Mouse (Mus musculus) limb, embryonic 10.5 days (tissue): ENCODE results near the gene Spint3. TPM values are rescaled to one million over a fixed set of nuclear protein-coding genes. Genes with fewer than 3 reads are reported as not detected.

Experiments
- DNase-seq: peaks from one replicate; pipeline ENCODE4 v3.0.0-alpha.2; 2017; ENCODE audit warnings: low spot score
- H3K27ac ChIP-seq: fragments of 300-500 bp; sonication (generic); 2 replicates; pipeline ENCODE4 v1.5.1; 2016; ENCODE audit warnings: mild to moderate bottlenecking
- H3K27me3 ChIP-seq: fragments of 300-500 bp; sonication (generic); 2 replicates; pipeline ENCODE4 v1.6.1; 2016; ENCODE audit warnings: low read depth, mild to moderate bottlenecking; ENCODE audit not compliant: poor library complexity, severe bottlenecking
- H3K36me3 ChIP-seq: fragments of 300-500 bp; sonication (generic); 2 replicates; pipeline ENCODE4 v1.6.1; 2016; ENCODE audit warnings: mild to moderate bottlenecking, moderate library complexity
- H3K4me1 ChIP-seq: fragments of 300-500 bp; sonication (generic); 2 replicates; pipeline ENCODE4 v1.6.1; 2016
- H3K4me3 ChIP-seq: fragments of 300-500 bp; sonication (generic); 2 replicates; pipeline ENCODE4 v1.5.1; 2016; ENCODE audit warnings: mild to moderate bottlenecking, moderate library complexity
- H3K9me3 ChIP-seq: fragments of 300-500 bp; sonication (generic); replicated peaks from 2 replicates; pipeline ENCODE4 v1.6.1; 2016; ENCODE audit warnings: mild to moderate bottlenecking
- WGBS: fragments of 180-500 bp; shearing (Covaris S2); methylation state at CpG from one replicate; pipeline ENCODE4 v1.1.7; 2016; 5-methylcytosine and 5-hydroxymethylcytosine counted together
- polyA plus RNA-seq: library from polyadenylated mRNA; unstranded; fragments of >200 nt; fragmentation: Nextera tagmentation; extraction: Ambion mirVana; gene quantifications from 2 replicates; pipeline ENCODE4 v1.2.1, GENCODE M21; 2016

The Spint3 gene
- polyA plus RNA-seq, 1 experiment from 2014 or later = not detected

DNA sequence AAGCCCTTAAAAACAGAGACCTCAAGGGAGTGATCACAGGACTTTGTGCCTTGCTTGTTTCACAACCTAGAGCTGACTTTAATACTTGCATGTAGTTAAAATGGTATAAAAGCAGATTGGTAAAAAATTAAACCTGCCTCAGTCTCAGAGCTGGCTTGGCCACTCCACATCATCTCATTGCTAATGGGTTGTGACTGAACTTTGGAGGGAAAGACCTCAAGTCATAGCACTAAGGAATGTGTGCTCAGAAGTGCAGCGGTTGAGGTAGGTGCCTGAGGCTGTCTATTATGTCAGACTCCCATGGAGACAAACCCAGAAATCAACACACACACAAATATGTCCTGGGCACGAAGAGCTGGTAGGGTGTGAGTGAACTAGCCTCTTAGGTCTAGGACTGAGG, 29.5 kb downstream of the Spint3 start:
- WGBS = 71% methylated on average over 2 of the region's 2 CpGs
- no peaks in the 10 kb centered on the region for H3K27me3 ChIP-seq
- H3K36me3 ChIP-seq = no peaks in the 10 kb centered on the region

DNA sequence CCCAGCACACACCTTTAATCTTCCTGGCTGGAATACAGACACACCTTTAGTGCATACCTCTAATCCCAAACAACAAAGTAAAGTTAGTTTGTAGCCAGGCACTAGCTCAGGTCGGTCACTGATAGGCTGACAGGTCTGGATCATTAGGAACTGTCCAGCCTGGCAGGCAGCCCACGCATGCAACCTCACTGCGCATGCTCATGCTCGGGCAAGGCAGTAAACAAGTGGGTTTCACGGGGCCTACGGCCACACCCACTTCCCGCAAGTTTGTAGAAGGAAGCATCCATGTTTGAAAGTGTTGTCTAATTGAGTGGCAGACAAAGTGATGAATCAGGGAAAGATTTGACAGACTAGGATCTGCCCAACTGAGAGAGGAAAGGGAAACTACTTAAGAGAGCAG, 30.7 kb downstream of the Spint3 start:
- DNase-seq = no peak
- WGBS = 89% methylated on average over 7 of the region's 7 CpGs
- H3K27me3 ChIP-seq = no peaks in the 10 kb centered on the region

More for the DNA sequence above, 29.5 kb downstream of the Spint3 start:
- H3K4me1 ChIP-seq = peaks cover 11% of the 10 kb centered on the region; the same call in 1 of the 2 replicates
- H3K27ac ChIP-seq = no peak overlapping the region
- H3K4me3 ChIP-seq = no peak overlapping the region
- no peaks in the 10 kb centered on the region for H3K9me3 ChIP-seq
- DNase-seq = no peak

DNA sequence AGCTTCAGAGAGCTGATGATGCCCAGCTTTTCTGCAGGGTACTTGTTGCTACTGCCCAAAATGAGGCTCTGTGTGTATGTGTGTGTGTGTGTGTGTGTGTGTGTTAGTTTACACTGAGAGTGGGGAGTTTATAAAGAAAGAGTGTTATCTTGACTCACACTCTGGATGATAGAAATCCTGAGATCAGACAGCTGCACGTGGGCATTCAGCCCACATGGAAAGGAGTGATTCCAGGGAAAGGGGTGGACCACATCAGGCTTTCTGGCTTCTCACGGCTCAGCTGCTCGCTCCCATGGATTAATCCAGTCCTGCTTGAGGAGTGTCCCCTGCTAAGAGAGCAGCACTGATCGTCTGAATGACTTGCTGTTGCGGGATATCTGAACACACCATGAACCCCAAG, 31.1 kb downstream of the Spint3 start:
- H3K4me3 ChIP-seq = no peak overlapping the region
- H3K36me3 ChIP-seq = no peaks in the 10 kb centered on the region
- DNase-seq = no peak
- H3K27me3 ChIP-seq = no peaks in the 10 kb centered on the region
- H3K4me1 ChIP-seq = peaks cover 11% of the 10 kb centered on the region; the same call in 1 of the 2 replicates
- no peak overlapping the region for H3K27ac ChIP-seq
- 80% methylated on average over 5 of the region's 5 CpGs for WGBS
- no peaks in the 10 kb centered on the region for H3K9me3 ChIP-seq

More for the DNA sequence above, 30.7 kb downstream of the Spint3 start:
- Histone ChIP-seq H3K9me3 (no peaks in the 10 kb centered on the region), H3K4me1 (peaks cover 11% of the 10 kb centered on the region; the same call in 1 of the 2 replicates), H3K27ac (no peak overlapping the region), H3K36me3 (no peaks in the 10 kb centered on the region), H3K4me3 (no peak overlapping the region)

DNA sequence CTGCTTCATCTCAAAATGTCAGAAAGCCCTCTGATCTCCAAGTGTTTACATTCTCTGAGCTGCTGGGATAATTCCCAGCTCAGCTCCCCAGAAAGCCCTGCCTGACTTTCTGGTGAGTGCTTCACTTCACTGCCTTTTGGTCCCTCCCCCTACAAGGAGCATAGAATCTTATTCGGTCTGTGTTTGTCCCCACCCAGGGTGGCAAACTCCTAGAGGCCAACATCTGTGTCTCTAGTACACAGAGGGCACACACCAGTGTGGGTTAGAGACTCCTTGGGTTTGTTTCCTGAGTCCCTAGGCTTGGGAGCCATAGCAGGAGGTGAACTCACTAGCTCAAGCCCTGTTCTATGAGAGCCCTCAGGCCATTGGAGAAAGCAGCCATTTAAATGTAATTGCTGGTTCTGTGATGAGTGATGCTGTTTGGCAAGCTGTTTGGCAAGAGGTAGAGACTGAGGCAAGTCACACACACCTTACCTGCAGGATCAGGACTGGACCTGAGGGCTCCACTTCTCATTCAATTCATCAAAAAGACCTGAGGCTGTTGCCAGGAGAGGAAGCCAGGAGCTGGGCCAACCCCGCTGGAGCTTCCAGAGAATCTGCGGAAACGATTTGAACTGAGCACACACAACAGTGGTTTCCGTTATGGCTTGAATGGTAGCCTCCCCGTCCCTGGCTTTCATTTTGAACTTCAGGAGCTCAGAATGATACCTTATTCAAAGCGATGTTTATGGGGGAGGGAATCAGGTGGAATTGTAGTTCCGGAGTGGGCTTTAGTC, 32.4 kb downstream of the Spint3 start:
- WGBS = 48% methylated on average over 8 of the region's 8 CpGs
- no peak for DNase-seq
- no peaks in the 10 kb centered on the region for H3K27me3 ChIP-seq
- no peak overlapping the region for H3K4me3 ChIP-seq
- peaks cover 11% of the 10 kb centered on the region; the same call in 1 of the 2 replicates for H3K4me1 ChIP-seq
- no peak overlapping the region for H3K27ac ChIP-seq
- no peaks in the 10 kb centered on the region for H3K9me3 ChIP-seq
- H3K36me3 ChIP-seq = no peaks in the 10 kb centered on the region

DNA sequence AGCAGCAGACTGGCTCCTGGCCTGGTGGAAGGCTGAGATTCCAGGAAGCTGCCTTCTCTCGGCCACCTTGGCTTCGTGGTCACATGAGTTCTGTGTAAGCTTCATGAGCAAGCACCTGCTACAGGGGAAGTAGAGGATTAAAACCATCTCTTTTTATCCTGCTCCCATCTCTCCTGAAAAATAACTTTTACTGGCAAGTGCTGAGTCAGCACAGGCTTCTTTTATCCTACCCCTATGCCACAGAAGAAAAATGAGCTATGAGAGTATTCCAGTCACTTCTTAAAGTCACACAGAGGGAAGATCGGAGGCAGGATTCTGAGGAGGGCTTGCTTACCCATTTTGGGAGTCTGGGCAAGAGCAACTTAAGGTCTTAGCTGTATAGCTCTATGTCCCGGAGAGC, 36.3 kb downstream of the Spint3 start:
- 87% methylated on average over 4 of the region's 4 CpGs for WGBS
- DNase-seq = no peak
- Histone ChIP-seq H3K27me3 (no peaks in the 10 kb centered on the region), H3K4me3 (no peak overlapping the region), H3K9me3 (no peaks in the 10 kb centered on the region), H3K36me3 (no peaks in the 10 kb centered on the region), H3K27ac (no peak overlapping the region), H3K4me1 (peaks cover 6% of the 10 kb centered on the region; the same call in 1 of the 2 replicates)

DNA sequence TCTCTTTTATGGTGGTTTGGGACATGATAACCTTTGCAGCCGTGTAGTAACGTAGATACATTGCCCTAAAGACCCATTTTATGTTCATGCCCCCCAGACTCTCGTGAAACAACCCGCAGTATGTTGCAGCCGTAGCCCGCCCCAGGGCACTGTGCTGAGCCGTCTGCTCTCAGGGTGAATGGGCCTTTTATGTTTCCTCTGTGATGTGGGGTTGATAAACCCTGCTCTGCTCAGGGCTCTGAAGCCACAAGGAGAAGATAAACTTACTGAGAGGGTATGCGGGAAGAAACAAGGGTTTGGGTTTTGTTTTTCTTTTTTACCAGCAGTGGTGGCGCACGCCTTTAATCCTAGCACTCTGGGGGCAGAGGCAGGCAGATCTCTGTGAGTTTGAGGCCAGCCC, 38.9 kb downstream of the Spint3 start:
- no peak overlapping the region for H3K4me3 ChIP-seq
- WGBS = 70% methylated on average over 10 of the region's 10 CpGs
- DNase-seq = no peak
- no peaks in the 10 kb centered on the region for H3K4me1 ChIP-seq
- no peaks in the 10 kb centered on the region for H3K36me3 ChIP-seq
- H3K27me3 ChIP-seq = no peaks in the 10 kb centered on the region
- H3K9me3 ChIP-seq = no peaks in the 10 kb centered on the region
- no peak overlapping the region for H3K27ac ChIP-seq

DNA sequence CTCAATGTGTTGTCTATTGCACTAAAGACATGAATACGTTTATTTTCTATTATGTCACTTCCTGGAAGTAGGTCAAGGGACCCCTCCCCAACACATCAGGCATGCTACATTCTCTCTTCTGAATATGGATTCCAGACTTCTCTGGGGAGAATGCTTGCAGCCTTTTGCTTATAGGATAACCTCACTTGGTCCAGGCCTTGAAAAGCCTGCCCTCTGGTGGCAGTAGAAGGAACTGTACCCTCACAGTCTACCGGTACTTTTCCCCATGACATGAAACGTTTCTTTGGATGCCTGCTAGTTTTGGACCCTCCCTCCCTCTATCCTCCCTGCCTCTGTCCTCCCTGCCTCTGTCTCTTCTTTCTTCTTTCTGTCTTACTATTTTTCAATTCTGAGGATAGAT, 42.1 kb downstream of the Spint3 start:
- H3K36me3 ChIP-seq = no peaks in the 10 kb centered on the region
- peak; percentile 84 for DNase-seq
- 5% methylated on average over 3 of the region's 3 CpGs for WGBS
- no peak overlapping the region for H3K4me3 ChIP-seq
- H3K4me1 ChIP-seq = no peaks in the 10 kb centered on the region
- H3K27ac ChIP-seq = no peak overlapping the region
- H3K9me3 ChIP-seq = peaks cover 2% of the 10 kb centered on the region; the same call in 1 of the 2 replicates
- no peaks in the 10 kb centered on the region for H3K27me3 ChIP-seq

DNA sequence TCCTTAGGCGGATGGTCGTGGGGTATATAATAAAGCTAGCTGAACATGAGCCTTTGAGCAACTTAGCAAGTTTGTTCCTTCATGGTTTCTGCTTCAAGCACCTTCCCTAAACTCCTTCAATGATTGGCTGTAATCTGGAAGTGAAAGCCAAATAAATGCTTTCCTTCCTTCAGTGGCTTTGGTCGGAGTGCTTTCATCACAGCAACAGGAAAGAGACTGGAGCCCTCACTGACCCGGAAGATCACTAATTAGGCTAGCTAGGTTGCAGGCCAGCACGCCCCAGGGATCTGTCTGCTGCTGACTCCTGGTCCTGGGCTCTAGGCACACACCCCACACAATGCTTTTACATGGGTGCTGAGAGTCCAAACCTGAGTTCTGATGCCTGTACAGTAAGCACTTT, 44.7 kb downstream of the Spint3 start:
- 62% methylated on average over 5 of the region's 5 CpGs for WGBS
- DNase-seq = no peak

DNA sequence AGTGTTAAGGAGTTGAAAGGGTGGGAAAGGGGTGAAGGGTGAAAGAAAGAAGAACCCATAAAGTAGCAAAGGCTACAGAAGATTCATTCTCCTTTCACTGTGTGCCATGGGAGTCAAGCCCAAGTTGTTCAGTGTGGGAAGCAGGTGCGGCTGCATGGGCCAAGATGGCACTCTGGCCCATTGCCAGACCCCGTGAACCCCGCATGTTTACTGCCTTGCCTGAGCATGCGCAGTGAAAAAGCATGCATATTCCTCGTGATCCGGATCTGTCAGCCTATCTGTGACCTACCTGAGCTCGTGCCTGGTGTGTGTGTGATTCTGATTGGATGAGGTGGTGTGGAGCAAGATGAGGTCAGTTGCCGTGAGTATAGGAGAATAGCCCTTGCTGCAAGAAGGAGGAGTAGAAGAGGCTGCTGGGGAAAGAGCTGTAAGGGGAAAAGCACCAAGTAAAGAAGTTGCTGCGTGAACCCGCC, 49.9 kb downstream of the Spint3 start:
- H3K4me3 ChIP-seq = no peak overlapping the region
- H3K27me3 ChIP-seq = peaks cover 21% of the 10 kb centered on the region
- H3K4me1 ChIP-seq = peaks cover 16% of the 10 kb centered on the region
- 82% methylated on average over 10 of the region's 10 CpGs for WGBS
- DNase-seq = no peak
- H3K36me3 ChIP-seq = no peaks in the 10 kb centered on the region
- H3K27ac ChIP-seq = no peak overlapping the region
- H3K9me3 ChIP-seq = peaks cover 2% of the 10 kb centered on the region; the same call in 1 of the 2 replicates

More for the DNA sequence above, 44.7 kb downstream of the Spint3 start:
- Histone ChIP-seq H3K27me3 (peaks cover 2% of the 10 kb centered on the region; the same call in 1 of the 2 replicates), H3K36me3 (no peaks in the 10 kb centered on the region), H3K9me3 (peaks cover 2% of the 10 kb centered on the region; the same call in 1 of the 2 replicates), H3K27ac (no peak overlapping the region), H3K4me1 (no peaks in the 10 kb centered on the region), H3K4me3 (no peak overlapping the region)

DNA sequence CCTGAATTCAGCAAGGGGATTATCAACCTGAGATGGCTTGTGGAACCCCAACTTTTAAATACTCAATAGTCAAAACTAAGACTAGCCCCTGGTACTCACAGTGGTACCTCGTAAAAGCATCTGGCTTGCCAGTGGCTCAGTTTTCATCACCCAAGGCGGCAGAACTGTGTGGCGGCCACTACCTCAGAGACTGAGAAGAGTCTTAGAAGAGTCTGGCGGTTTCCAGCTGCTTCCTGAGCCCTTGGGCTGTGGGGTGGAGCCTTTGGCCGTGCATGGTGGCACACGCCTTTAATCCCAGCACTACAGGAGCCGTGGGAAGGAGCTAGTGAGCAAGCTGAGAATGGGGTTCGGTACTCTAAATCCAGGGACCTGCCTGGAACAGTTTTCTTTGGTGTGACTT, 51.0 kb downstream of the Spint3 start:
- H3K27ac ChIP-seq = no peak overlapping the region
- no peaks in the 10 kb centered on the region for H3K36me3 ChIP-seq
- DNase-seq = no peak
- H3K4me1 ChIP-seq = peaks cover 19% of the 10 kb centered on the region
- no peak overlapping the region for H3K4me3 ChIP-seq
- 25% methylated on average over 8 of the region's 8 CpGs for WGBS
- H3K9me3 ChIP-seq = peaks cover 2% of the 10 kb centered on the region; the same call in 1 of the 2 replicates
- H3K27me3 ChIP-seq = peaks cover 21% of the 10 kb centered on the region

DNA sequence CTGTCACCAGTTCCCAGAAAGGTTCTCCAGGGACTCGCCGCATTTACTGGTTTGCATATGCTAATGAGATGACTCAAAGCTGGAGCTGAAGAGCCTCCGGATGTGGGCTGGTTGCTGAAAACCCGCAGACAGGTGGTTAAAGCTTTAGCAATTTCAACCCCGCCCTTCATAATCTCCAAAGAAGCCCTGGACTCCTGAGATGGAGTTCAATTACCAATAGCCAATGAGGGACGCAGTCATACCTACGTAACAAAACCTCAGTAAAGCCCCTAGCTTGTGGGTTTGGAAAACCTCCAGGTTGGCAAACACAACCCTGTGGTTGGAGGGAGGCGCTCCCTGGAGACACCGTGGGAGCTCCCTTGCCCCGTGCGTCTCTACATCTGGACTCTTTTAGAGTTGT, 51.4 kb downstream of the Spint3 start:
- H3K27me3 ChIP-seq = peaks cover 21% of the 10 kb centered on the region
- peaks cover under 1% of the 10 kb centered on the region; the same call in 1 of the 2 replicates for H3K9me3 ChIP-seq
- no peaks in the 10 kb centered on the region for H3K36me3 ChIP-seq
- 17% methylated on average over 11 of the region's 11 CpGs for WGBS
- no peak overlapping the region for H3K4me3 ChIP-seq
- no peak for DNase-seq
- H3K27ac ChIP-seq = no peak overlapping the region
- peaks cover 19% of the 10 kb centered on the region for H3K4me1 ChIP-seq

DNA sequence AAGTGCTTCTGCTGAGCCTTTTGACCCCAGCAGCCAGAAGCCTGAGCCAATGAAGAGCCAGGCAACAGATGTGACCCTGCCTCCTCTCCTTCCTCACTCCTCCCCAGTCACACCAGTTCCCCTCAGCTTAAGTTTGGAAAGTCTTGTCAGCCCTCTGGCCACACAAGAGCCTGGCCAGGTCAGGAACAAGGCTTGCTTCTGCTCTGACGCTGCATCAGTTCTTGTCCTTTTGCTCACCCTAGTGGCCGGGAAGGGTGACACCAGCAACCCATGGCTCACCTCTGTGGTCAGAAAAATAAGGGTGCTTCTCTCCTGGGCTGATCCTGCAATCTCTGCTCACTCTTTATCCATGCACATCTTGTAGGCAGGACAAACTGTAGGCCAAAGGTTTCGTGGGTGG, 52.5 kb downstream of the Spint3 start:
- peaks cover 21% of the 10 kb centered on the region for H3K27me3 ChIP-seq
- H3K9me3 ChIP-seq = no peaks in the 10 kb centered on the region
- H3K4me3 ChIP-seq = no peak overlapping the region
- DNase-seq = peak; percentile 46
- H3K4me1 ChIP-seq = peaks cover 19% of the 10 kb centered on the region
- WGBS = 16% methylated on average over 3 of the region's 3 CpGs
- no peak overlapping the region for H3K27ac ChIP-seq
- no peaks in the 10 kb centered on the region for H3K36me3 ChIP-seq
